Mouse (Mus musculus) hematopoietic multipotent progenitor cell, adult 10-12 weeks (in vitro differentiated cells): ENCODE results near the gene Uba3. TPM values are rescaled to one million over a fixed set of nuclear protein-coding genes. Genes with fewer than 3 reads are reported as not detected.

Experiments
- polyA plus RNA-seq: library from polyadenylated mRNA; stranded (reverse); fragments of >175 nt; gene quantifications from 2 replicates; pipeline ENCODE4 v1.2.3, GENCODE M21; 2012; ENCODE audit warnings: low replicate concordance

Gene Uba3
- polyA plus RNA-seq = 9.6 and 15.3 TPM in 2 replicates

DNA sequence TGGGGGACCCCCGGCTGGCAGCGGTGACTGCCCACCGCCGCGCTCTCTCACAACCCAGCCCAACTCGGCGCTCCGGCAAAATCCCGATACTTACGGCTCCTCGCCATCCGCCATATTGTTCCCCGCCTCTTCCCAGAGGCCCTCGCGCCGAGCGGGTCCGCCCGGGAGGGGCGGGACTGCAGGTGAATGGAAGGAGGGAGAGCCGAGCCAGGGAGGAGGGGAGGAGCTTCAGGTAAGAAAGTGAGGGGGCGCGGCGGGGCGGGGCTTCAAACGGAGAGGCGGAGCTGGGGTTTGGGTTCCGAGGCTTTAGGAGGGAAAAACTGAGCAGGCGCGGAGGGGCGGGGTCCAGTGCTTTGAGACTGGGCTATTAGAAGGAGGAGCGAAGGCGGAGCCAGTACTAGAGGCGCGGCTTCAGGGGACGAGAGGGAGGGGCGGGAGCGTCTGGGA lies at the start of gene Uba3:
Gene Uba3, minus strand, starts transcription at position 209 of the 447 bp plus-strand sequence.

DNA sequence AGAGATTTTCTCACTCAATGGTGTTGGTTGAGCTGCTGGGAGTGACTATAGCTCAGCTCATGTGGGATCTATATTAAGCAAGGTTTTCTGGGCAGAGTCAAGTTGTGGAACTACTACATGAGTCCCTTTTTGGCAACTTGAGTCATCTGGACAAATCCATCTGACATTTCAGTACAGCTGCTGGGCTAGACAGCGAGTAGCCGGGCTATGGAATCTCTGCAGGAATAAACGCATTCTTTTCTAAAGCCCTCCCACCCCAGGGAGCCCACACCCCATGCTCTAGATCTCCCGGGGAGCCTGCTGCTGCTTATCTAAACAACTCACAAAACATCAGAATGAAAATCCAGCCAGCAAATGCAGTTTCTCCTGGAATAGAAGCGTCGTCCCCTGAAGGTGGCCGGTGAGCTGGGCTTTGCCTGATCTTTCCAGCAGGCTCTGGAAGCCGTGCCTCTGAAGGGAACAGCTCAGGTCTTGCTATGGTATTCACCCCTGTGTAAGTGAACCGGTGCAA lies 47.3 kb upstream of the Uba3 start, which contains the start of gene Lmod3:
Gene Lmod3, minus strand, starts transcription at position 49 of the 511 bp plus-strand sequence.

DNA sequence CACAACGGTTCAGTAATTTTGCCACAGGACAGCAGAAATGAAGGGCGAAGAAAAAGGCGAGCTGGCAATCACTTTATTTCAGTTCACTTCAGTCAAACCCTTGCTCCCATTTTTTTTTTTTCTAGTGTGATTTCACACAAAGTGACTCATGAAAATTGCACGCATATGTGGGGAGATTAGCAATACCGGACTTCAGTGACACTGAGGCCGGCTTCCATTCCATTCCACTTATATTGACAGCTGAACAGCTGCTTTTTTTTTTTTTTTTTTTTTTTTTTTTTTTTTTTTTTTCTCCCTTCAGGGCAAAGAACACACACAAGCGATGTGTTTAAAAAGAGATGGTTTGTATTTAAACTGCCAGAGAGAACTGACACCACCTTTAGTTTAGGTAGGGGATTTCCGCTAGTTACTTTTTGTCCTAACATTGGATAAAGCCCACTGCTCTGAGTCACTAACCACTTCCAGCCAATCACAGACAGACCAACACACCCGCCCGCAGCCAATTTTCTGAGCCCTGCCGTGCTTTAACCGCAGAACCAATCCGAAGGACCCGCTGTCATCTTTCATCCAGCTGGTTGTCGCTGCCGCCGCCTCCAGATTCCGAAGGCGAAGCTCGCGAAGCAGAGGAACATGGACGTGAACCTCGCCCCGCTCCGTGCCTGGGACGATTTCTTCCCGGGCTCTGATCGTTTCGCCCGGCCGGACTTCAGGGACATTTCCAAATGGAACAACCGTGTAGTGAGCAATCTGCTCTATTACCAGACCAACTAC lies 4.9 kb upstream of the Uba3 start, which contains the start of gene Arl6ip5:
Gene Arl6ip5, plus strand, starts transcription at position 499 of the 771 bp plus-strand sequence.

DNA sequence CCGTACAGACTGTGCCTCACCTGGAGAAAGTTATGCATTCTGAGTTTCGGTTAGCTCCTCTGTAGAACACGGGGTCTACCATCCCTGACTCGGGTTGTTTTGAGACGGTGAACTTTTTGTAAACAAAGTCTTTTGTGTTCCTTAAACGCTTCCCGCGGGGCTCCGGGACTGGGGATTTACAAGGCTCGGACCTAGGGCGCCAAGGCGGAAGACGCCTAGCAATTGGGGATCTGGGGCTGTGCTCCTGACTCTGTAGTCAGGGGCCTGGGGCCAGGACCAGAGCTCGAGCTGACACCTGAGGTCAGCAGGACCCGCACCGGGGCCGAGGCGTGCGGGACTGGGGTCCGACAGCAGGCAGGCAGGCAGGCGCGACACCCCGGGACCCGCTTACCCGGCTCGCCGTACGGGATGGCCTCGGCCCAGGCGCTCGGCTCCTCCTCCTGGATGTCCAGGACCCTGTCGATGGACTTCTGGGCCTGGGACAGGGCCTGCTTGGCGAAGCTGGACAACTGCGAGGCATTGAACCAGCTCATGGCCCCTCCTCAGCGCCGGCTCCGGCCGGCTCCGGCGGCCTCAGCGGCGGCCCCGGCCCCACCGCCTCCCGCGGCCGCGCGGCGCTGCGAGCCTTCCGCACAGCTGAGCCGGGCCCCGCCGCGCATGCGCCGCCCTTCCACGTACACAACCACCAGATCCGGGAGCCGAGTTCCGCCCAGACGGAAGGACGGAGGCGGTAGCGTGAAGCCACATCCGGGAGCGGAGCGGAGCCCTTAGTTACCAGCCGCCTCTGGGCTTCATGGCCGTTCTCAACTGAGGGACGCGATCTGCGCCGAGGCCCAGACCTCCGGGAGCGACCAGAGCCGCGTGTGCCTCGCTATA lies 26.7 kb downstream of the Uba3 start, which contains the start of gene Tmf1:
Gene Tmf1, minus strand, starts transcription at position 632 of the 876 bp plus-strand sequence.

DNA sequence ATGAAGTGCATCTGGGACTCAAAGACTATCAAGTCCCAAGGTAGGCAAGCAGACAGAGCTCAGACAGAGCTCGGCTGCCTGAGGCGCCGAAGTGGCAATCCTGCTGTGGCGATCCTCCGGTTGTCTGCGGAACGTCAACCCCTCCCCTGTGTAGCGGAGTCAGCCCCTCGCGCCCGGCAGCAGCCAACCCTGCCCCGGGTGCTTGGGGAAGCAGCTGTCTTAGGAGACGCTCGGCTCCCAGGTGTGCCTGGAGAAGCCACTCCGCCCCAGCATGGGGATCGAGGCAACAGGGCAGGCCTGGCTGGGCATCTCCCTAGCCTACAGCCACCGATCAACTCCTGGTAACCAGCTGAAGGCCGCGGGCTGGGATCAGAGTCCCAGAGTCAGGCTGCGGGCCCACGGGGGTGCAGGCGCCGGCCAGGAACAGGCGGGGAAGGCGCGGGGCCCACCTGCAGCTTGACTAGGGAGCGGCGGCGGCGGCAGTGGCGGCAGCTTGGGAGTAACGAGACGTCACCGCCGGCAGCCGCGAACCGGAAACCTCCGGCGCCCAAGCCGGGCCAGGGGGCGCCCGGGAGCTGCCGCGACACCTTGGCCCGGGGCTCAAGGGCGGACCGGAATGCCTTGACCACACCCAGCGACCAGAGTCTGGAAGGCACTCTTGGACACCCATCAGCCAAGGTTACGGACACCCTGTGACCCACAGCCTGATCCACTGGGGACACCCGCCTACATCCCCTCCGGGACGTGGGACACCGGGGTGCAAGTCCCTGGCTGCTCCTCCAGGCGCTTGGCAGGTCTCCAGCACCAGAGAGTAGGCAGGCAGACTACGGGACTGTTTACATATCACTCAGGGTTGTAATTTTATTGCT lies 56.8 kb downstream of the Uba3 start, which contains the start of gene Eogt:
Gene Eogt, minus strand, starts transcription at position 800 of the 869 bp plus-strand sequence.

Other genes with a start within 250 kb of the Uba3 start
- gene Fam19a4, start 145.2 kb downstream of the Uba3 start, polyA plus RNA-seq = not detected in 2 replicates
- 1.0 and 1.1 TPM in 2 replicates for gene Eogt, start 56.5 kb downstream of the Uba3 start, polyA plus RNA-seq
- gene Tmf1, start 26.5 kb downstream of the Uba3 start, polyA plus RNA-seq = 11.1 and 19.3 TPM in 2 replicates
- gene Arl6ip5, start 5.0 kb upstream of the Uba3 start, polyA plus RNA-seq = 12.9 and 72.9 TPM in 2 replicates
- not detected in 2 replicates for gene Lmod3, start 47.1 kb upstream of the Uba3 start, polyA plus RNA-seq